Mouse (Mus musculus) cortical plate, adult 2 months (tissue): Measurements from ENCODE around the gene Scn3a.

Experiments used
- CTCF ChIP-seq: fragments of 200-500 bp; IDR thresholded peaks from 2 replicates; pipeline ENCODE4 v1.5.1; 2011; ENCODE audit warnings: mild to moderate bottlenecking, control low read depth, low read length; ENCODE audit not compliant: insufficient read depth; ENCODE audit errors: extremely low read depth
- POLR2A ChIP-seq: fragments of 200-500 bp; IDR thresholded peaks from 2 replicates; pipeline ENCODE4 v1.6.1; 2011; ENCODE audit warnings: mild to moderate bottlenecking, low read length, control low read depth; ENCODE audit not compliant: insufficient read depth; ENCODE audit errors: extremely low read depth

- TF ChIP-seq POLR2A, result no peak
- no peak for TF ChIP-seq CTCF
Measured at GRCm38 (mm10) chr2:65557719-65558118, 9.7 kb downstream of the Scn3a start.
